Mouse (Mus musculus) erythroblast, embryonic 14.5 days (primary cell): ENCODE measurements around the gene Gatad2a. TPM values are rescaled to one million over a fixed set of nuclear protein-coding genes. Genes with fewer than 3 reads are reported as not detected.

ENCODE experiments used
- H3K27me3 ChIP-seq: 2 replicates; pipeline ENCODE4 v1.6.1; 2012; ENCODE audit warnings: inconsistent platforms; ENCODE audit not compliant: control insufficient read depth
- H3K36me3 ChIP-seq: 2 replicates; pipeline ENCODE4 v1.6.1; 2012; ENCODE audit warnings: mild to moderate bottlenecking, inconsistent platforms; ENCODE audit not compliant: control insufficient read depth
- H3K4me1 ChIP-seq: 2 replicates; pipeline ENCODE4 v1.6.1; 2012; ENCODE audit warnings: inconsistent platforms; ENCODE audit not compliant: control insufficient read depth
- H3K4me3 ChIP-seq: replicated peaks from 2 replicates; pipeline ENCODE3; 2012; ENCODE audit warnings: moderate library complexity, mild to moderate bottlenecking, inconsistent platforms
- H3K9me3 ChIP-seq: 2 replicates; pipeline ENCODE4 v1.6.1; 2012; ENCODE audit warnings: low read length, inconsistent platforms, mixed read lengths; ENCODE audit not compliant: control insufficient read depth
- GATA1 ChIP-seq: IDR thresholded peaks from 2 replicates; pipeline ENCODE4 v1.6.1; 2012; ENCODE audit warnings: low read length, inconsistent platforms, mixed read lengths
- TAL1 ChIP-seq: IDR thresholded peaks from 3 replicates; pipeline ENCODE4 v1.6.1; 2012; ENCODE audit warnings: low read length, inconsistent platforms, mixed read lengths
- polyA plus RNA-seq: library from polyadenylated mRNA; stranded (reverse); fragments of >175 nt; gene quantifications from 2 replicates; pipeline ENCODE4 v1.2.3, GENCODE M21; 2012

Gatad2a gene
- polyA plus RNA-seq, 1 experiment = 5.9 TPM

- no peaks in the 10 kb centered on the region for H3K27me3 ChIP-seq
- peaks cover 22% of the 10 kb centered on the region for H3K36me3 ChIP-seq
- H3K9me3 ChIP-seq = no peaks in the 10 kb centered on the region
- H3K4me1 ChIP-seq = peaks cover 56% of the 10 kb centered on the region
- no peak for TF ChIP-seq GATA1
- TF ChIP-seq TAL1 = no peak
- peak overlapping the region; percentile 87 for H3K4me3 ChIP-seq
These were observed 22.0 kb downstream of the Gatad2a start for GRCm38 (mm10) chr8:69974194-69974614.

GRCm38 (mm10) chr8:69973442-69974161, 22.6 kb downstream of the Gatad2a start:
- Histone ChIP-seq H3K27me3 (no peaks in the 10 kb centered on the region), H3K4me3 (peak overlapping the region; percentile 87), H3K4me1 (peaks cover 55% of the 10 kb centered on the region), H3K36me3 (peaks cover 19% of the 10 kb centered on the region), H3K9me3 (no peaks in the 10 kb centered on the region)
- no peak for TF ChIP-seq TAL1
- no peak for TF ChIP-seq GATA1

- Histone ChIP-seq H3K9me3 (no peaks in the 10 kb centered on the region), H3K4me3 (peak overlapping the region; percentile 87), H3K27me3 (no peaks in the 10 kb centered on the region), H3K4me1 (peaks cover 56% of the 10 kb centered on the region), H3K36me3 (peaks cover 22% of the 10 kb centered on the region)
- TF ChIP-seq GATA1 (no peak), TAL1 (no peak)
These were observed 23.1 kb downstream of the Gatad2a start for GRCm38 (mm10) chr8:69973063-69973441.

GRCm38 (mm10) chr8:69970880-69971279, 25.3 kb downstream of the Gatad2a start:
- TF ChIP-seq GATA1 = no peak
- no peak for TF ChIP-seq TAL1

GRCm38 (mm10) chr8:69967291-69967933, 28.8 kb downstream of the Gatad2a start:
- TF ChIP-seq GATA1 = no peak
- TF ChIP-seq TAL1 = no peak
- Histone ChIP-seq H3K4me3 (no peak overlapping the region), H3K9me3 (no peaks in the 10 kb centered on the region), H3K27me3 (no peaks in the 10 kb centered on the region), H3K36me3 (peaks cover 56% of the 10 kb centered on the region), H3K4me1 (peaks cover 38% of the 10 kb centered on the region)

More at GRCm38 (mm10) chr8:69970880-69971279, 25.3 kb downstream of the Gatad2a start:
- Histone ChIP-seq H3K4me1 (peaks cover 61% of the 10 kb centered on the region), H3K4me3 (no peak overlapping the region), H3K27me3 (no peaks in the 10 kb centered on the region), H3K9me3 (no peaks in the 10 kb centered on the region), H3K36me3 (peaks cover 32% of the 10 kb centered on the region)

- H3K9me3 ChIP-seq = no peaks in the 10 kb centered on the region
- TF ChIP-seq TAL1 = no peak
- no peak for TF ChIP-seq GATA1
- peaks cover 23% of the 10 kb centered on the region for H3K4me1 ChIP-seq
- H3K36me3 ChIP-seq = peaks cover 34% of the 10 kb centered on the region
- H3K27me3 ChIP-seq = no peaks in the 10 kb centered on the region
- H3K4me3 ChIP-seq = no peak overlapping the region
These were observed 36.9 kb downstream of the Gatad2a start for GRCm38 (mm10) chr8:69959241-69959640.

- Histone ChIP-seq H3K4me1 (peaks cover 25% of the 10 kb centered on the region), H3K36me3 (peaks cover 28% of the 10 kb centered on the region), H3K27me3 (no peaks in the 10 kb centered on the region), H3K9me3 (no peaks in the 10 kb centered on the region), H3K4me3 (no peak overlapping the region)
- no peak for TF ChIP-seq GATA1
- no peak for TF ChIP-seq TAL1
These were observed 38.3 kb downstream of the Gatad2a start for GRCm38 (mm10) chr8:69957879-69958278.

- no peaks in the 10 kb centered on the region for H3K27me3 ChIP-seq
- TF ChIP-seq TAL1 (no peak), GATA1 (no peak)
- H3K36me3 ChIP-seq = peaks cover 24% of the 10 kb centered on the region
- H3K4me3 ChIP-seq = no peak overlapping the region
- peaks cover 25% of the 10 kb centered on the region for H3K4me1 ChIP-seq
- H3K9me3 ChIP-seq = no peaks in the 10 kb centered on the region
These were observed 38.8 kb downstream of the Gatad2a start for GRCm38 (mm10) chr8:69957419-69957818.

GRCm38 (mm10) chr8:69956651-69957050, 39.5 kb downstream of the Gatad2a start:
- H3K9me3 ChIP-seq = no peaks in the 10 kb centered on the region
- peaks cover 24% of the 10 kb centered on the region for H3K36me3 ChIP-seq
- no peaks in the 10 kb centered on the region for H3K27me3 ChIP-seq
- no peak for TF ChIP-seq GATA1
- TF ChIP-seq TAL1 = no peak
- H3K4me3 ChIP-seq = no peak overlapping the region
- peaks cover 27% of the 10 kb centered on the region for H3K4me1 ChIP-seq
